Mouse (Mus musculus): ENCODE measurements at regions not wholly inside any gene's neighbourhood (a gene's known extent, or its start where the extent isn't known, plus 50 kb on each side); places are given as distances from the start of the nearest gene placed in this dataset.

- no peak for TF ChIP-seq CTCF (IDR thresholded peaks at IDR 0.05)
- POLR2A ChIA-PET: no interaction called here
- in situ Hi-C loops (cut with MboI; ENCODE audit: low pct_unique_long_range_greater_than_20kb): no loop called here
These were observed 105.6 kb upstream of the Atxn7l3b start for GRCm38 (mm10) chr10:113034356-113034755.

GRCm38 (mm10) chr10:113032870-113033269, 104.1 kb upstream of the Atxn7l3b start:
- DNase-seq (ENCODE audit: low read depth, low spot score) (no peak), ATAC-seq (no peak)
- ChIA-PET CTCF (no interaction called here), POLR2A (no interaction called here)
- H3K27me3 ChIP-seq: no peaks in the 10 kb centered on the region
- no peak for TF ChIP-seq CTCF (IDR thresholded peaks at IDR 0.05)
- in situ Hi-C loops (cut with MboI; ENCODE audit: low pct_unique_long_range_greater_than_20kb): no loop called here

More at GRCm38 (mm10) chr10:113034356-113034755, 105.6 kb upstream of the Atxn7l3b start:
- ATAC-seq: no peak
- CTCF ChIA-PET: no interaction called here
- no peak for DNase-seq (ENCODE audit: low read depth, low spot score)
- H3K27me3 ChIP-seq: no peaks in the 10 kb centered on the region

- POLR2A ChIA-PET: no interaction called here
- in situ Hi-C loops (cut with MboI; ENCODE audit: low pct_unique_long_range_greater_than_20kb): no loop called here
- DNase-seq (ENCODE audit: low read depth, low spot score) (no peak), ATAC-seq (no peak)
- TF ChIP-seq CTCF (IDR thresholded peaks at IDR 0.05): peak; percentile 59
- no peaks in the 10 kb centered on the region for H3K27me3 ChIP-seq
- CTCF ChIA-PET: no interaction called here
These were observed 98.5 kb upstream of the Atxn7l3b start for GRCm38 (mm10) chr10:113027300-113027699.

GRCm38 (mm10) chr10:113024633-113025032, 95.8 kb upstream of the Atxn7l3b start:
- ATAC-seq (no peak), DNase-seq (ENCODE audit: low read depth, low spot score) (no peak)
- in situ Hi-C loops (cut with MboI; ENCODE audit: low pct_unique_long_range_greater_than_20kb): no loop called here
- ChIA-PET POLR2A (no interaction called here), CTCF (no interaction called here)
- H3K27me3 ChIP-seq: no peaks in the 10 kb centered on the region
- TF ChIP-seq CTCF (IDR thresholded peaks at IDR 0.05): no peak

- H3K27me3 ChIP-seq: no peaks in the 10 kb centered on the region
- ATAC-seq (no peak), DNase-seq (ENCODE audit: low read depth, low spot score) (no peak)
- in situ Hi-C loops (cut with MboI; ENCODE audit: low pct_unique_long_range_greater_than_20kb): no loop called here
- CTCF ChIA-PET: no interaction called here
- TF ChIP-seq CTCF (IDR thresholded peaks at IDR 0.05): no peak
- POLR2A ChIA-PET: no interaction called here
These were observed 80.3 kb upstream of the Atxn7l3b start for GRCm38 (mm10) chr10:113009124-113009523.

- CTCF ChIA-PET: no interaction called here
- in situ Hi-C loops (cut with MboI; ENCODE audit: low pct_unique_long_range_greater_than_20kb): no loop called here
- no peak for ATAC-seq
- H3K27me3 ChIP-seq: no peaks in the 10 kb centered on the region
- POLR2A ChIA-PET: no interaction called here
- no peak for DNase-seq (ENCODE audit: low read depth, low spot score)
- TF ChIP-seq CTCF (IDR thresholded peaks at IDR 0.05): no peak
These were observed 61.9 kb upstream of the Atxn7l3b start for GRCm38 (mm10) chr10:112990720-112991119.

GRCm38 (mm10) chr10:112982697-112983096, 53.9 kb upstream of the Atxn7l3b start:
- H3K27me3 ChIP-seq: no peaks in the 10 kb centered on the region
- no peak for ATAC-seq
- no peak for TF ChIP-seq CTCF (IDR thresholded peaks at IDR 0.05)
- in situ Hi-C loops (cut with MboI; ENCODE audit: low pct_unique_long_range_greater_than_20kb): no loop called here
- POLR2A ChIA-PET: no interaction called here
- no peak for DNase-seq (ENCODE audit: low read depth, low spot score)
- CTCF ChIA-PET: interaction anchor here (0.6 to 1.1 kb wide), 3 partner anchors 9 to 14 kb away, joined by 3 read pairs; no protein-coding TSS in a partner anchor
